Mouse (Mus musculus): ENCODE data around the gene Serpini1.
"Not testable (repeated sequence)": the region's sequence is repeated elsewhere in the genome, so short reads cannot be mapped to it uniquely, and the experiment has no call there.

Serpini1 gene

DNA sequence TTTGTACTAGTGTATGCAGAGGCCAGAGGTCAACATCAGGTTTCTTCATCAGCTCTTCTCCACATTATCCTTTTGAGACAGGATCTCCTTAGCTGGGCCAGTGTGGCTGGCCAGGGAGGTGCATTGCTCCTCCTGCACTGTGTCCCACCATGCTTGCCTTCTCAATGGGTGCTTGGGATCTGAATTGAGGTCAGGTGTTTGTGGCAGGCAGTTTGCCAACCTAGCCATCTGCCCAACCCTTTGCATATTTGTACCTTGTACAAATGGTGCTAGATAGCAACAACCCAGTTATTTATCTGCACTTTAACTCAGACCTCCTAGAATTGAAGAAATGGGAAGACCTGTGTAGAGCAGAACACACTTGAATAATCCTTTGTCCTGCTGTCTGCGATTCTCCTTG is 78.3 kb downstream of the Serpini1 start:
- DNase-seq (ENCODE audit: low read depth, low spot score), result no peak

DNA sequence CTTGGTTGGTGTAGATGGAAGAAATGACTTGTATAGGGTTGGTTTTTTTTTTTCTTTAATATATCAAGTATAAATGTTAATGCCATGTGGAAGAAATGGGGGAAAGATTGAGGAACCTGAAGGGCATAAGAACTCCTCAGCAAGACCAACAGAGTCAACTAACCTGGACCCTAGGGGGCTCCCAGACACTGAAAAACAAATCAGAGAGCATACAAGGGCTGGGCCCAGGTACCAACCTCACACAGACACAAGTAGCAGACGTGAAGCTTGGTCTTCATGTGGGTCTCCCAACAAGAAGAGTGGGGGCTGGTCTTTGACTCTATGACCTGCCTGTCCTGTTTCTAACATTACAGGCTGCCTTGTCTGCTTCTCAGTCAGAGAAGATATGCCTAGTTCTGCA is 82.2 kb downstream of the Serpini1 start:
- peak; percentile 20 for DNase-seq (ENCODE audit: low read depth, low spot score)

DNA sequence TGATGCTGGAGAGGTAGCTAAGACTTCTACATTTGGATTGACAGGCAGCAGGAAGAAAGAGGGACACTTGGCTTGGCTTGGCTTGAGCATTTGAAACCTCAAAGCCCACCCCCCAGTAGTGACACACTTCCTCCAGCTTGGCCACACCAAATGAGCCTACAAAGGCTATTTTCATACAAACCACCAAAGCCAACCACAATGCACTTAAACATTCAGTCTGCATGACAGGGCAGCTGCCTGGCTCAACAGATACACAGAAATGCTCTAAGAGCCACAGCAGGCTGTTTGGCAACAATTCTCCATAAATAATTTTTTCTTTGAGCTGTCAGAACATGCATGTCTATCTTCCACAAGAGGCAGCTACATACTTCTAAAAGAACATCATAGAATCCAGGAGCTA is 90.2 kb downstream of the Serpini1 start:
- DNase-seq (ENCODE audit: low read depth, low spot score), result peak; percentile 39

DNA sequence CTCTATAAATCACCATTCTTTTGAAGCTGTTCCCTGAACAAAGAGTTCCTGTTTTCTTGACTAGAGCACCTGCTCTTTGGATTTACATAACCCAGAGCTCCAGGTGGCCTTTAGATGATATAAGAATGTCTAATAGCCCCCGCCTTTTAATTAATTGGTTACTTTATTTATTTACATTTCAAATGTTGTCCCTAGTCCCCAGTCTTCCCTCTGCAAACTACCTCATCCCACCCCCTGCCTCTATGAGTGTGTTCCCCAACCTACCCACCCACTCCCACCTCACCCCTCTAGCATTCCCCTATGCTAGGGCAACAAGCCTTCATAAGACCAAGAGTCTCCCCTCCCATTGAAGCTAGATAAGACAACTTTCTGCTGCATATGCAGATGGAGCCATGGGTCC is 90.9 kb downstream of the Serpini1 start:
- DNase-seq (ENCODE audit: low read depth, low spot score), result peak; percentile 65

DNA sequence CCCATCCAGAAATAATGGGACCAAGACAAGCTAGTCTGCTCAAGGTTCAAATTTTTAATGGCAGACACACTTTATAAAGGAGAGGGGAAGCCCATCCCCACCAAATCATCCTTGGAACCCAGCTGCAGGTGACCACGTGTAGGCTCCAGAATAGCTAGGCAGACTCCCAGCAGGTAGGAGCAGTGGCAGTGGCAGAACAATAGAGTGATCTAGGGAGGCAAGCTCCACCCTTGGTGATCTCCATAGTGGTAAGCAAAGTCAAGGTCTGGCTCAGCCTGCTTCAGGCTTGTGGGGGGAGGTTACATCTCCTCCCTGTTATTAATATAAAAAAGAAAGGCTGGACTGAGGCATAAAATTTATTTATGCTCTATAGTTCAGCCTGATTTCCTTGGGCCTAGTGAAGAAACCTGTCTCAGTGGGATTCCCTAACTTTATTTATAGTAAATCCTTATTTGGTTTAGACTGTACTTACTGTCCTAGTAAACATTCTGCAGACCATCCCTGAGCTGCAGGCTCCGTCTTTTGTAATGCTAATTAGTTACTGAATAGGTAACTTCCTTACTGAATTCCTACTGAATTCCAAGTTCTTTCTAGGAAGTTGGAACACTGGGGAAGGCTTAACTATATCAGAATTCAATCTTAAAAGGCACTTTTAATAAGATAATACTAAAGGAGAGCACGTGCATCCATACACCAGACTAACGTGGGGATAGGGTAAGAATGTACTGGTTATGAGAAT is 93.2 kb downstream of the Serpini1 start:
- DNase-seq (ENCODE audit: low read depth, low spot score), result peak; percentile 92

DNA sequence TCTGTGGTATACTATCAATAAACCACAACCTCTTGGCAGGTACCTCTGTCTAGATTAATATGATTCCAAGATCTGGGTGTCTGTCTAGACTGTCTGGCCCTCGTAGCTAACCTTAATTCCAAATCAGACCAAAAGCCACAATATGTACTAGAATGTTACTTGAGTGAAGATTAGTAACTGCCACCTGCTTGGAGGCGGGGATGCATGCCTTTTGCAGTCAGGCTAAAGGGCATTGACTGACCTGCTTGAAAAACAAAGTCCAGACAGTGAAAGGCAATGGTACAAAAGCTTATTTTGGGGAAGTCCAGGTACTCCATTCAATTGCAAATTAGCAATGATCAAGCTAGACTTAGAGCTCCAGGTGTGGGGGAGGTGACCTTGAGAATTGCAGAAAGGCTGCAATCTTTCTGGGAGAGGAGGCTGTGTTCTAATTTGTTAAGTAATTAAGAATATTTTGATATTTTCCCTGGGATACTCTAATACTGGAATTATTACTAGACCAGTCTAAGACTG is 94.3 kb downstream of the Serpini1 start:
- peak; percentile 90 for DNase-seq (ENCODE audit: low read depth, low spot score)

DNA sequence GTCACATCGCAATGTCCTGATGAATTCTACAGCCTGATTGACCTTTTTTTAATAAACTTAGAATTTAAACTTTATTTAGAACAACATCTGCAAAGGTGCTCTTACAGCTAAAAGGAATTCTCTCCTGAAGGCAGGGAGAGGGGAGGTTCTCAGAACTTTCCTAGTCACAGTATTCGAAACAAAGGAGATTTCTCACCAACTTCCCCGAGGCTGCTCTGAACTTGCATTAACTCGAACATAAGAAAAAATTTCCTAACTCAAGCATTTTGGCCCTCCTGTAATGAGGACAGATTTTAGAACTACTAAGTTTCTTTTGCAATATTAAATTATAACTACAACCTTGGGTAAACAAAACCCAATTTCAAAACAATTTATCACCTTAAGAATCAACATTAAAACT is 96.6 kb downstream of the Serpini1 start:
- DNase-seq (ENCODE audit: low read depth, low spot score), result not testable (repeated sequence)

DNA sequence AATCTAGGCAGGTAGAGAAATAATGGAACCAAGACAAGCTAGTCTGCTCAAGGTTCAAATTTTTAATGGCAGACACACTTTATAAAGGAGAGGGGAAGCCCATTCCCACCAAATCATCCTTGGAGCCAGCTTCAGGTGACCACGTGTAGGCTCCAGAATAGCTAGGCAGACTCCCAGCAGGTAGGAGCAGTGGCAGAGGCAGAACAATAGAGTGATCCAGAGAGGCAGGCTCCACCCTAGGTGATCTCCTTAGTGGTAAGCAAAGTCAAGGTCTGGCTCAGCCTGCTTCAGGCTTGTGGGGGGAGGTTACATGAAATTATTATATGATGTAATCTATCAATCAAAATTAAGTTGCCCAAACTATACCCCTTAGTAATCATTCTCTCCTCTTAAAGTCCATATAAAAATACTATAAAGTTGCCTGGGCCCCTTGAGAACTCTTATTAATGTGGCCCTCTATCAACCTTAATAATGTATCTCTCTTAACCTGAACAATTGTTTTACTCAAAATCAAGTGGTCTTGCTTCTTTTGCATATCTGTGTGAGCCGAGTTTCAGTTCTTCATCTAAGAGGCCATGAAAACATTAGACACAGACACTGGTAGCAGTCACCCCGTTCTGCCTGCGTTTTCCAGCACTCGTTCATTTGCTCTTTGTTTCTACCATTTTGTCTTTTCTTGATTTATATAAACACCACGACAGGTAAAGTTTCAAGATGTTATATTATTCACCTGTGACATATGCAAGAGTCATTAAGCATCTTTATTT is 98.4 kb downstream of the Serpini1 start:
- DNase-seq (ENCODE audit: low read depth, low spot score), result peak; percentile 52

DNA sequence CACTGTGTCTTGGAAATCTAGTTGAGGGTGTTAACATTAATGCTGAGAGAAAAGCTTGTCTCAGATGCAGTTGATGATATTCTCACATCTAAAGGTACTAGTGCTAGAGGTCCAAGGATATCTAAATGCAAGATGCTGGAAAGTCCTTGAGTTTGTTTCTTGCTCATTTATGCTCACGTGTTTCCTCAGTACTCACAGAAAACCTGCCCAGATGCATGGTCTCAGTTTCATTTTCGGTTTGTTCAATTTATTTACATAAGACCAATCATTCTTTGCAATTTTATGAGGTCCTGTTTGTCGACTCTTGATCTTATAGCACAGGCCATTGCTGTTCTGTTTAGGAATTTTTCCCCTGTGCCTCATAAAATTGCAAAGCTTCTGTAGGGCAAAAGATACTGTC is 109.6 kb downstream of the Serpini1 start:
- no peak for DNase-seq (ENCODE audit: low read depth, low spot score)

DNA sequence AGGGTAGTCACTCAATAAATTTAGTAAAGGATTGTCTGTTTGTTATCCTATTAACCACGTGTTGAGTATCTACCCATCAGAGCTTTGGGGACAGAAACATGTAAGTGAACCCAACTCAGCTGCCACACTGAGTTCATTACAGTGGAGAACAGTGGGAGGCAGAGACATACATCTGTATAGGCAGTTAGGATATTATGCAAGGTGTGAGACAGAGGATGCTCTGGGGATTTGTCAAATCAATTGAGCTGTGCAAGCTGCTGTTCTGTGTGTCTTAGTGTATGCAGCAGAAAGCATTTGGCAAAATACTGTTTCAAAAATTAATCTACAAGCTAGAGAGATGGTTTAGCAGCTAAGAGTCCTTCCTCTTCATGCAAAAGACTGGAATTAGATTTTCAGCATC is 113.1 kb downstream of the Serpini1 start:
- no peak for DNase-seq (ENCODE audit: low read depth, low spot score)

DNA sequence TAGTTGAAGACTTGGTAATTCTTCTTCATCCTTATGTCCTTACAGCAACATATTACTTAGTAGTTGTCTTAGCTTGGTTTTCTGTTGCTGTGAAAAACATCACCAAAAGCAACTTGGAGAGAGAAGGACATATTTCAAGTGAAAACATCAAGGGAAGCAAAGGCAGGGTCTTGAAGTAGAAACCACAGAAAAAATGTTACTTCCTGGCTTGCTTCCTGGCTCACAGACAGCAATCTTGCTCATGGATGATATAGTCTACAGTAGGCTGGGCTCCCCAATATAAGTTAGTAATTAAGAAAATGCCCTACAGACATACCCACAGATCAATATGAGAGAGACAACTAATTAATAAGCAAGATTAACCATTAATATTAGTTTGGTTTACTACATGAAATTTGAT is 125.5 kb downstream of the Serpini1 start:
- no peak for DNase-seq (ENCODE audit: low read depth, low spot score)

DNA sequence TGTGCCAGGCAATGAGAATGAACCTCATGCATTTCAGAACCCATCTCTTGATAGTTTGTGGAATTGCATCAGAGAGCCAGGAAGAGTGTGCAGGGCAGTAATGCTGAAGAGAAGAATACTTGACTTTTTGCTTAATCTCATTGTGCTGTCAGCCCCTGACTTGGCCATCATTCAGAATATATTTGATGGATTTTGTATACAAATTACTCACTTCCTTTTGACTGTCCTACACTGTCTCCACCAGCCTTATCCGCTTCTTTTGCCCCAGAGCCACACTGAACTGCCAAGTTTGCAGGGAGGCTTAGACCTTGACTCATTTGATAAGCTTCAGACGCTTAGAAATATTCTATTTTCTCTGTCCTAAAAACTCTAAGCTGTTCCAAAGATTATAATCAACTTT is 129.4 kb downstream of the Serpini1 start:
- DNase-seq (ENCODE audit: low read depth, low spot score), result no peak

DNA sequence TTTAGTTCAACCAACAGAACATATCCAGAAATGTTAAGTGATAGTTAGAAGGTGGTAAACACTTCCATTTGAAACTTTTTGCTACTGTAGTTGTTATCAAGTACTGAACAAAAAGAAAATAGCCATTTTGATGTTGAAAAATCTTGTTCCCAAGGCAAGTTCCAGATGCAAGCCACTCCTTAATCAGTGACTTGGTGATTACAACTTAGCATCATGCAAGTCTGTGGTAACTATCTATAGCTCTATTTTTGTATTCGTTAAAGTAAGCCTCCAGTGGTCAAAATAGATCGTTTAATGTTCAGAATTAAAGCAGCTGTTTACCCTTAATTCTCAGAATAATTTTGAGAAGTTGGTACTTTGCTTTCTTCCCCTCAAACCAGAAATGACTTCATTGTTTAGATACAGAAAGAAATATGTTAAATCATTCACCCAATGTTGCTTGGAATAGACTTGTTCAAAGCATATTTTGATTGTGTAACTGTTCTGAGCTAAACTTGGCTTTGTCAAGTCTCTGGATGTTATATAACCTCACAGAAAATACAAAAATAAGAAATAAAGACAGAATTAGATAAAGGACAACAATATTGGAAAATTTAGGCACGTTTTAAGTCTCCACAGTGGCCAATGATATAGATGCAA is 130.0 kb downstream of the Serpini1 start:
- DNase-seq (ENCODE audit: low read depth, low spot score), result no peak

DNA sequence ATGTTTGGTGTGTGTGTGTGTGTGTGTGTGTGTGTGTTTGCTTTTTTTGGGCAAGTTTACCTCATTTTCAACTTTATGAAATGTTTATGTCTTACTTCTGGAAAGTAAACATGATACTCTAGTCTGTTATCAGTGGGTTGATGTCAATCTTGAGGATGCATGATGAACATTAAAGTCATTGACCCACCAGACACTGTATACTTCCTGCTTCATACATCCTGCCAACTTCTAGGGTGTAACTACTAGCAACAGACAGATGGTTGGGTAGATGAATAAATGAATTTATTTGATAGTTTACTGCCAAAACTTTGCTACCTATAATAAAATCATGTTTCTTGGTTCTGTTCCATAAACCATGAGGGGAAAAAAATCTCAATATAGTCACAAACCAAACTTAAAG is 133.0 kb downstream of the Serpini1 start:
- no peak for DNase-seq (ENCODE audit: low read depth, low spot score)

DNA sequence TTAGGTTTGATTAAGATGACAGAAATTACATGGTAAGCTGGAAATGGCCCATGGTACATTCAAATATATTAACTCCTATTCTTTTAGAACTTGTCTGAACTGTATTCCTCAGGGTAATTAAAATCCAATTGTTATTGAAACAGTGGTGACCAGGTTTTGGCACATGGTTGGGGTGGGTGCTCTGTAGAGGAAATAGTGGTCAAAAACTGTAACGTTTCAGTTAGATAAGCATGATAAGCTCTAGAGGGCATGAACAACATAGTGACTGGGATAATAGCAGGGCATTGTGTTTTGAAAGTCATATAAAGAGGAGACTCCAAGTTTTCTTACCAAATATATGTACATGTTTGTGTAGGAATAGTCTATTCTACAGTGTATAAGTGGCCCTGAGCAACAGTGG is 134.7 kb downstream of the Serpini1 start:
- no peak for DNase-seq (ENCODE audit: low read depth, low spot score)

Measured in ZHBTc4 (cell line).